Mouse (Mus musculus) liver, postnatal 0 days (tissue): ENCODE measurements around the gene Pradc1.

Experiments used
- CTCF ChIP-seq: sonication (generic); IDR thresholded peaks from 2 replicates; pipeline ENCODE4 v1.5.1; 2016; ENCODE audit warnings: antibody characterized with exemption, low read depth
- EP300 ChIP-seq: IDR thresholded peaks from 2 replicates; pipeline ENCODE4 v1.6.1; 2016; ENCODE audit warnings: antibody characterized with exemption, low read depth, mild to moderate bottlenecking

GRCm38 (mm10) chr6:85415829-85416228 lies 35.9 kb downstream of the Pradc1 start:
- TF ChIP-seq EP300 (no peak), CTCF (no peak)
